Mouse (Mus musculus): ENCODE measurements around the gene Chmp6.

Gene Chmp6

GRCm38 (mm10) chr11:119907006-119907650 is 6.1 kb upstream of the Chmp6 start:
- intact Hi-C loops (cut with DNase I), result no loop called here

- intact Hi-C loops (cut with DNase I), result no loop called here
These were observed 5.5 kb upstream of the Chmp6 start for GRCm38 (mm10) chr11:119907711-119908110.

- intact Hi-C loops (cut with DNase I), result no loop called here
These were observed 3.8 kb upstream of the Chmp6 start for GRCm38 (mm10) chr11:119909436-119909835.

GRCm38 (mm10) chr11:119912845-119913244 is 396 bp upstream of the Chmp6 start:
- intact Hi-C loops (cut with DNase I), result loop anchor here (5.0 kb wide), 1 partner anchor 79 kb away; no protein-coding TSS in a partner anchor

DNA sequence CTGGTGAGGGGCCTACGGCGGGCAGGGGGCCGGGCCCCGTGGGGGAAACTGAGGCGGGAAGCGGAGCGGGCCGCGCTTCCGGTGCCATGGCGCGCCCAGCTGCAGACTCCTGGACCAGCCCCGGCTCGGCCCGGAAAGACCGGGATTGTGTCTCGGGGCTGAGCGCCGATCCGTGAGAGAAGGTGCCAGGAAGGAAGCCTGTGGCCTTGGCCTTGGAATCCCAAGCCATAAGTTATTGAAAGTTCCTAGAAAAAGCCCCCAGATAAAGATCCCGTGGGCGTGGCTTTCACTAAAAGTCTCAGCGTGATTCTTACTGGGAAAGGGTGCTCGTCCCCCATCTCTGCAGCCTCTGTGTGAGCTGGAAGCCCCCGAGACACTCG is 684 bp downstream of the Chmp6 start:
- intact Hi-C loops (cut with DNase I), result loop anchor here (5.0 kb wide), 1 partner anchor 78 kb away; no protein-coding TSS in a partner anchor

DNA sequence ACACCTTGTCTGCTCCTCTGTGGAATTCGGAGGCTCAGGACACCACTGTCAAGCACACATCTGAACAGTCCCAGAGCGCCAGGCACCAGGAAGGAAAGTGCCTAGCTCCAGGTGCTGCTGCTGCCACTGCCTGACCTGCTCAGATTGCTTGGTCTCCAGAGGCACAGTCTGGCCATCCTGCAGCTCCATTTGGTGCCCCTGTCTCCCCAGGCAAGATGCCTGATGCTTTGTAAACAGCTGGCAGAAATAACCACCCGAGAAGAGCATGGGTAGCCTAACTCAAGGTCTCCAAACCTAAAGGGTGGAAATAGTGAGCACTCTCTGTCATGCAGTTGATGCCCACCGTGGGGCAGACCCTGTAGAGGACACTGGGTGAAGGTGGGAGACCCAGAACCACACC is 1.1 kb downstream of the Chmp6 start:
- intact Hi-C loops (cut with DNase I), result loop anchor here (5.0 kb wide), 1 partner anchor 78 kb away; no protein-coding TSS in a partner anchor

DNA sequence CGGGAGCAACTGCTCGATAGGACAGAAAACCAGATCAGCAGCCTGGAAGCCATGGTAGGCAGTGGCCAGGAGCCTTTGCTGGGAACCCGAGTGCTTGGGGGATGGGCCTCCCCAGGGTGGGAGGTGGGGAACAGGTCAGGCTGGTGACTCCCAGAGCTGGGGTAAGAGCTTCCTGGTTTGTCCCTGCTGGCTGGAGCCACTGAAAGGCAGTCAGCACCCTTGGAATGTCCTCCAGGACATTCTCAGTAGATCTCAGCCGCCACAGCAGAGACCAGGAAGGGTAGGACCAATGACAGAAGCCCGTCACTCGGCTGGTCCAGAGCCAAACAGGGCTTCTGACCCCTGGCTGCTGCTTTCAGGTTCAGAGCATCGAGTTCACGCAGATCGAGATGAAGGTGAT is 2.4 kb downstream of the Chmp6 start:
- intact Hi-C loops (cut with DNase I), result no loop called here

DNA sequence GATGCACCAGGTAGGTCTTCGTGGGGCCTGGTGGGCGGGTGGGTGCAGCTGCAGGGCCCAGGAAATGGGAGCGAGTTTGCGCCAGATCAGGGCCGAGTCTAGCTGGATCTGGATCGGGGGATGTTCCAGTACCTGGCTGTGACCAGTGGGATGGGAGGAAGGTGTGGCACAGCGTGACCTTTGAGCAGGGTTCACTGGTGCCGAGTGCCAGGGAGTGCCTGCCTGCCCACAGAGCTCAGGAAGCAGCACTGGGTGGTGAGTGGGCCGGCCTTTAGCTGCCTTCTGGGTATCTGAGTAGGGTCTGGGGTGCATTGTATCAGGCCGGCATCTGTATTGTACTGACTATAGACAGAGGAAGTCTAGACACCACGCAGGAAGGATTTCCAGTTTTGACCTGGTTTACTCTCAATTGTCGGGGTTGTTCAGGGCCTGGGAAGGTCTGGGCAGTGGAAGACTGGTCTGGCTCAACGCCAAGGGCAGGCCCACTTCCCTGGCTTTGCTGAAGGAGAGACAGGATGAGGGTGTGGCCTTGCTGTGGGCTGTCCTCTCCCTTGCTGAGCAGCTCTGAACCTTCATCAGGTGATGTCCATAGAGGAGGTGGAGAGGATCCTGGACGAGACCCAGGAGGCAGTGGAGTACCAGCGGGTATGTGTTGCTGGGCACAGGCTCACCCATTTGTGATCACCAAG is 3.0 kb downstream of the Chmp6 start:
- intact Hi-C loops (cut with DNase I), result no loop called here

GRCm38 (mm10) chr11:119916834-119917469 is 3.7 kb downstream of the Chmp6 start:
- intact Hi-C loops (cut with DNase I), result no loop called here

DNA sequence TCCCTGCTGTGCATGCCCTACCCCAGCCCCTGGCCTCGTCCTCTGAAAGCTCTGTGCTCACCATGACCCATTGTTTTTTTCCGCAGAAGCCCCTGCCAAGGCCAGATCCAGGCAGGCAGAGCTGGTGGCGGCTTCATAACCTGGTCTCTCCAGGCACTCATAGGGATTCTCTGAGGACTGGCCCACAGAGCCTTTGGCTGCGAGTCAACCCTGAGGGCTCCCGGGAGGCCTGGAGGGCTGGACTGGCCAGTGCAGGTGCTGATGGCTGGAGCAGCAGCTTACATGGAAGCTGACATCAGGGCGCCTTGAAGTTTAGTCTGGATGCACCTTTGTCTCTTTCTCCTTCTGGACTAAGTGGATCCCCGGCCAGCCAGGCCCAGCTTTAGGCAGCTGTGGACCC is 5.3 kb downstream of the Chmp6 start:
- intact Hi-C loops (cut with DNase I), result no loop called here

GRCm38 (mm10) chr11:119919432-119919831 is 6.2 kb downstream of the Chmp6 start:
- intact Hi-C loops (cut with DNase I), result no loop called here

DNA sequence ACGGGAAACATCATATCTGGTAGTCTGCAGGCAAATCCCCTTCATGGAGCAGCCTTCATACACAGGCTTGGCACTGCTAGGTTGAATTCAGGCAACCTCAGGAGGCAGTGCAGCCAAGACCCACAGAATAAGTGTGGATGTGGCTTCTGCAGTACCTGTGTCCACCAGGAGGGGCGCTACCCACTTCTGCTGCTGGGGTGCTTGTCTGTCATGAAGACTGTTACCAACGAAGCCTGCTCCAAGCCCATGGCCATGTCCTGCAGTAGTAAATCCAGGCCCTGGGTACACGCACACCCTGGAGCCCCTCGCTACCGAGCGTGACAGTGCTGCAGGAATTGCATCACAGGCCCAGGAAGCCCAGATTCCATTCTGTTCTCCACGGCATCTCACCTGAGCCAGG is 6.7 kb downstream of the Chmp6 start:
- intact Hi-C loops (cut with DNase I), result no loop called here

GRCm38 (mm10) chr11:119920668-119921067 is 7.4 kb downstream of the Chmp6 start:
- intact Hi-C loops (cut with DNase I), result no loop called here

- intact Hi-C loops (cut with DNase I), result no loop called here
These were observed 11.9 kb downstream of the Chmp6 start for GRCm38 (mm10) chr11:119925176-119925575.

DNA sequence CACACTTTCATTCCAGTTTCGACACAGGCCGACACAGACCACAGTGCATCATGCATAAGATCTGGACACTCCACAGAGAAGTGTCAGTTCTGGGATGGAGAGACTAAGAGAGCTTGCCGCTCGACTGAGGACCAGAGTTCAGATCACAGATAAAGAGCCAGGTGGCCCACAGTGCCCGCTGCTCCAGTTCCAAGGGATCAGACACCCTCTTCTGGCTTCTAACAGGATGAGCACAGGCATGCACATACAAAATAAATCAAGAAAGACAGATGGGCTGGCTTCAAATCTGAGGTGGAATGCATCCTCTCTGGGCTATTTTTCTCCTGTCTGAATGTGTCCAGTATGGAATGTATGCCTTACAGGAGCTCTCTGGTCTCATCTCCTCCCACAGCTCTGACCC is 13.5 kb downstream of the Chmp6 start:
- intact Hi-C loops (cut with DNase I), result loop anchor here (2.0 kb wide), 1 partner anchor 36 kb away; no protein-coding TSS in a partner anchor

DNA sequence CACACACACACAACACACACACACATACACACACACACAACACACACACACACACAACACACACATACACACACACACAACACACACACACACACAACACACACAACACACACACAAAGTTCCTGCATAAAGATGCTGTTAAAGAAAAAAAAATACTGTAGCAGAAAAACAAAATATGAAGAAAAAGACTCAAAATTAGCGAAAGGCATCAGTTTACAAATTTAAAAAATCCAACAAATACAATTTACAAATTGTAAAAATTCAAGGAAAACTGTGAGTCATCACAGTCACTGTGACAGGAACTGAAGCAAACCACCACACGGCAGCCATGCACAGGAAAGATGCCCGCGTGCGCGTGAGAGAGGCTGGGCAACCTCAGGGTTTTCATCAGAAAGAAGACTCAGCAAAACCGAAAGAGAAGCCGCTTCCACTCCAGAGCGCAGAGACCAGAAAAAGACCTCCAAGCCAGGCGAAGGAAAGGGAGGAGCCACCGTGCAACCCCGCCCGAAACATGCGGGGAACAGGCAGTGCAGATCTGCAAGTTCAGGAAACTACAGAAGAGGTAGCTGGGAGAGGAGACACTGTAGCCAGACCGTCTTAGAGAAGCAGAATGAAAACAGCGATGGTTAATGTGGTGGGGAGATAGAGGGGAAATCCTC is 14.9 kb downstream of the Chmp6 start:
- intact Hi-C loops (cut with DNase I), result no loop called here

DNA sequence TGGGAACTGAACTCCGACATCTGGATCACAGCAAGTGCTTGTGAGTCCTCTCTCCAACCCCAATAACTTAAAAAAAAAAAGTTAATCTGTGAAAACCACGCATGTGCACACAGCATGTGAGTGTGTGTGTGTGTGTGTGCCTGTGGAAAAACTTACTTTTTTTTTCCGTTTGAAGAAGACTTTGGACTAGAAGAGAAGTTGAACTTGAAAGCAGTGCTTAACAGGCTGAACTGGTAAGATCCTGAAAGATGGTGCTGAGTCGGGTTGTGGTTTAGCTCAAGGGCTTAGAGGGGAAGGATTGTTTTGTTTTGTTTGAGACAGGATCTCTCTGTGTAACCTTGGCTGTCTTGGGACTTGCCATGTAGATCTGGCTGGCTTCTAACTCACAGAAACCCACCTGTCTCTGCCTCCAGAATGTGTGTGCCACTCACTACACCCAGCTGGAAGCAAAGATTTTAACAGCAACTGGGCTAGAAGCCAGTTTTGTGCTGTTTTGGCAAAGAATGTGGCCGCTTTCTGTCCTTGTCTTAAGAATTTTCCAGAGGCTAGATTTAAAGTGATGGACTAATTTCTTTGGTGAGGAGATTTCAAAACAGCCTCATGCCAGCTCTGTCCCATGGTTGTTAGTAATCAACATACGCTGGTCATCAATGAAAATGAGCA is 16.5 kb downstream of the Chmp6 start:
- intact Hi-C loops (cut with DNase I), result no loop called here

DNA sequence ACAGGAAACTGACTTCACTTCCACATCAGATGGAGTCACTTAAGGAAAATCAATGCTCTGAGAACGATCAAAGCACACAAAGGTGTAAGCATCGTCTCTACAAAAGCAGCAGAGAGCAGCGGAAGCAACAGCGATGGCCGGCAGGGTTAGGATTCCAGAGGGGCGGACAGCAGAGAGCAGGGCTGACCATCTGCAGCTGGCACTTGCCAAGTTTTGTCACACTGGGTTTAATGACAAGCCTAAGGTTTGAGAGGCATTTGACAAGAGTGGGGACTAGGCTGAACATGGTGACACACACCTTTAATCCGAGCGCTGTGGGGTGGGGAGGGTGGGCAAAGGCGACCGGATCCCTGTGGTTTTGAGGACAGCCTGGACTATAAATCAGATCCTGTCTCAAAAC is 18.6 kb downstream of the Chmp6 start:
- intact Hi-C loops (cut with DNase I), result no loop called here

DNA sequence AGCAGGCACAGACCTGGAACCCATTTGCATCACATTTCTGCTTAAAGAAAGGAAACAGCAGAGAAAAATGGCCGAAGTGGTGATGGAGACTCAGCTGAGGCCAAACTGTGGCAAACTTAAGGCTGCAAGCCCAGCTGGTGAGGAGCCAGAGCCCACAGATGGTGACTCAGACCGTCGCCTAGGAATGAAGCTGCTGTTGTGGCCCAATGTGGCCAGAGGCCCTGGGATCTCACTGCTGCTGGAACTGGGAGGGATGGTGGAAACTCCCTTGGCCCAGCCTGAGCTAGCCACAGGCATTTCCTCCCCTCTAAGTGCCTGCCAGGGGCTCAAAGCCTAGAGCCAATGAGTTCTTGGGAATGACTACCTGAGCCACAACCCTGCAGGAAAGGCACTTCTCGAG is 19.9 kb downstream of the Chmp6 start:
- intact Hi-C loops (cut with DNase I), result no loop called here

GRCm38 (mm10) chr11:119933819-119934583 is 20.8 kb downstream of the Chmp6 start:
- intact Hi-C loops (cut with DNase I), result loop anchor here (2.0 kb wide), 1 partner anchor 57 kb away; no protein-coding TSS in a partner anchor

Data from adrenal gland (tissue).